Comparison of ENCODE assay signal across 12 mouse cellular contexts in genomic region chr15:27412761-27413160, GRCm38 (mm10). TPM values are rescaled to one million over a fixed set of nuclear protein-coding genes. Genes with fewer than 3 reads are reported as not detected.
DNase-seq lines count a peak whose midpoint lies in the region; TF ChIP-seq lines count a peak whose summit lies in the region.
"Had no signal": no experiment of that assay in that cellular context is flagged by ENCODE, and none has a peak within 500 bp of the region (broad histone marks: within the 10 kb centered on the region; RNA-seq: fewer than 3 reads in every experiment).

No protein-coding gene starts in this region.

- peak; percentile 10 to 15 for DNase-seq in cerebellum, postnatal 10 days
- DNase-seq in cerebellum, postnatal 4 days (ENCODE audit: low spot score in 2 of 2), result no peak
- peak; percentile 4 for DNase-seq in kidney, adult 2 months
- no peak for DNase-seq in kidney, postnatal 4 days
- DNase-seq in 3T3-L1 (ENCODE audit: low read depth, low spot score), result peak; percentile 91
- DNase-seq in brain, adult 2 months (ENCODE audit: low read depth, low spot score), result peak; percentile 47
- no peak for DNase-seq in thymus, postnatal 25 days
- DNase-seq: adrenal gland, postnatal 36 days; left cerebral cortex, postnatal 4 days had no signal

- no peaks in the 10 kb centered on the region for H3K36me3 ChIP-seq in kidney, adult 2 months (ENCODE audit: control insufficient read depth, insufficient read depth, low read length)
- H3K36me3 ChIP-seq: heart, embryonic 15.5 days had no signal

- no peak for TF ChIP-seq CTCF in kidney, adult 2 months (conservative IDR thresholded peaks at IDR 0.05; ENCODE audit: insufficient read depth, insufficient read length, low read depth, low read length)

- no peak overlapping the region for H3K4me3 ChIP-seq in kidney, adult 2 months (ENCODE audit: insufficient read depth, low read depth, low read length)
- H3K4me3 ChIP-seq: forebrain, embryonic 13.5 days; heart, embryonic 15.5 days had no signal

- 50% methylated on average over 1 of the region's 1 CpGs for WGBS in kidney, adult 2 months

- no peaks in the 10 kb centered on the region for H3K4me1 ChIP-seq in kidney, adult 2 months (ENCODE audit: control insufficient read depth, insufficient read depth, low read length)
- H3K4me1 ChIP-seq: forebrain, embryonic 13.5 days; heart, embryonic 15.5 days had no signal

- no peak overlapping the region for H3K27ac ChIP-seq in kidney, adult 2 months (ENCODE audit: insufficient read depth, low read depth, low read length)
- H3K27ac ChIP-seq: forebrain, embryonic 13.5 days; heart, embryonic 15.5 days; liver, embryonic 14.5 days had no signal

- no peak for TF ChIP-seq POLR2A in kidney, adult 2 months (IDR thresholded peaks at IDR 0.05; ENCODE audit: low read depth, low read length)

- H3K27me3 ChIP-seq in kidney, adult 2 months (replicated peaks; ENCODE audit: control insufficient read depth, insufficient read depth, low read length), result no peaks in the 10 kb centered on the region
- H3K27me3 ChIP-seq: forebrain, embryonic 13.5 days; heart, embryonic 15.5 days had no signal

RNA-seq across cellular contexts. Expression of gene Ank, which starts 53.7 kb away (rescaled TPM):
- 17.4 and 18.6 TPM in 2 replicates for polyA plus RNA-seq in kidney, adult 2 months (2012; rRNA removed)

Comparison
In these comparisons a context has a peak if more than half of its experiments do, and no peak if none do; other contexts are left out.
1. DNase-seq: peak in cerebellum, postnatal 10 days (2 of 2), kidney, adult 2 months (single experiment), 3T3-L1 (single experiment) and brain, adult 2 months (single experiment); none in cerebellum, postnatal 4 days (0 of 2), kidney, postnatal 4 days (0 of 2) and thymus, postnatal 25 days (single experiment).